Mouse (Mus musculus) ES-CJ7 (cell line): Measurements from ENCODE around the gene Vcpkmt.

Source experiments
- DNase-seq: peaks from one replicate; pipeline ENCODE4 v3.0.0; 2011; ENCODE audit warnings: low read depth, low spot score

Gene Vcpkmt

GRCm38 (mm10) chr12:69538362-69538950 is 44.4 kb downstream of the Vcpkmt start:
- no peak for DNase-seq

- no peak for DNase-seq
These were observed 45.0 kb downstream of the Vcpkmt start for GRCm38 (mm10) chr12:69537675-69538361.

DNA sequence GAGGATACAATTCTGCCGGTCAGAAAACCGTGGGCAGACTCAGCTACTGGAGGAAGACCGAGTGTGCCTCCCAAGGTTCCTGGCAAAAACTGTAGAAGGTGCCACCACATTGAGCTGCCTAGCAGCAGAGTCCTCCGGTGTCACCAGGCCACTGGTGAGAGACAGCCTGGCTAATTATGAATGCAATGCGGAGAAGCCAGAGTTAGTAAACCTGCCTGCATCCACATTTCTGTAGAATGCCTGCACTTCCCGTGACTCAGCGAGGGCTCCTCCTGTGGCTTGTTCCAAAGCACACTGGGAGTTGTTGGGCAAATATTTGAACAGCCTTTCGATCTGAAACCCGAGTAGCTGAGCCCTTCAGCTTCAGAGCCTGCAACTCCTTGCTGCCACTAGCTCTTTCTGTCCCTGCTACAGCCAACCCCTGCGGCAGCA is 45.6 kb downstream of the Vcpkmt start:
- DNase-seq: no peak

- DNase-seq: no peak
These were observed 46.1 kb downstream of the Vcpkmt start for GRCm38 (mm10) chr12:69536616-69537242.

DNA sequence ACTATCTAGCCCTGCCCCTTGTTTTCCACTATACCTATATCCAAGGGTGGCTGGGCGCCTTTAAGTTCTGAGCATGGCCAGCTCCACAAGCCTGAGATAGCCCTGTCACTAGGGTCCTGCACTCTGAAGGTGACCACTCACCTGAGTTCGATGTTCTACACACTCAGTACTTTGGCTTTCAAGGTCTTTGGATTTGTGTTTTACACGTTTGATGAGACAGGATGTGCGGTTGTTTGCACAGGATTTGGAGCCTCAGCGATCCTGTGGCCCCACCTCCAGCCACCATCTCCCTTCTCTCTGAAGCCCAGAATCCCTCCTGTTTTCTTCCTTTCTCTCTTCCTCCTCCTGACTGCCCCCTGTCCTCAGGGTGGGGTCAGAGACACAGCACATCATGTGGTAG is 49.6 kb downstream of the Vcpkmt start:
- no peak for DNase-seq

- no peak for DNase-seq
These were observed 50.3 kb downstream of the Vcpkmt start for GRCm38 (mm10) chr12:69532530-69532929.

- DNase-seq: no peak
These were observed 50.7 kb downstream of the Vcpkmt start for GRCm38 (mm10) chr12:69532091-69532490.

DNA sequence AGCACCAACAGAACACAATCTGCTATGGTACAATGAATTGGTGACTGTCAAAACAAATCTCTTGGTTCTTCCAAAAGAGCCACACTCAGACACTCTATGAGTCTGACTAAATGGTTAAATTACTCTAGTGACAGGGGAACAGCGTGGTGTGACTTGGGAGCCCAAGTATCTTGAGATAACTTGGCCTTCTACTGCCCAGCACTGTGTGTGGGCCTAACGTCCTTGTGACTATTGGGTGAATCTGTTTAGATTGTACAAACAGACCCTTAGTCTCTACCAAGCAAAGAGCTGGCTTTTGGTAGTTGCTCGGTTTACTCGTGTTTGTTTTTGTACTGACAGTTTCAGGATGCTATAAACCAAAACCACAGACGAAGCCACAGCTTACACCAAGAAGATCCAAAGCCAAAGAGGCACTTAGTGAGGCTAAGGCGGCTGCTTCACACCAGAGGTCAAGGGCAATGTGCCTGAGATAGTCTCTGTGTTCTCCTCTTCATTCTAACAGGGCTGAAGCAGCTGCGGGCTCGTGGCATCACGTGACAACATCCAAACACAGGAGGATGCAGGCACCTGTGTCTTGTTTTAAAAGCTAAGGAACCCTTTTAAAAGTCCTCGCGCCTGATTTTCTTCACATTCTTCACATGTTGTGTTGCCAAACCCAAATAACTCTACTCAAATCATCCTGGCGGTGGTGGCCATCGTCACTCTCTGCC is 53.0 kb downstream of the Vcpkmt start:
- no peak for DNase-seq

DNA sequence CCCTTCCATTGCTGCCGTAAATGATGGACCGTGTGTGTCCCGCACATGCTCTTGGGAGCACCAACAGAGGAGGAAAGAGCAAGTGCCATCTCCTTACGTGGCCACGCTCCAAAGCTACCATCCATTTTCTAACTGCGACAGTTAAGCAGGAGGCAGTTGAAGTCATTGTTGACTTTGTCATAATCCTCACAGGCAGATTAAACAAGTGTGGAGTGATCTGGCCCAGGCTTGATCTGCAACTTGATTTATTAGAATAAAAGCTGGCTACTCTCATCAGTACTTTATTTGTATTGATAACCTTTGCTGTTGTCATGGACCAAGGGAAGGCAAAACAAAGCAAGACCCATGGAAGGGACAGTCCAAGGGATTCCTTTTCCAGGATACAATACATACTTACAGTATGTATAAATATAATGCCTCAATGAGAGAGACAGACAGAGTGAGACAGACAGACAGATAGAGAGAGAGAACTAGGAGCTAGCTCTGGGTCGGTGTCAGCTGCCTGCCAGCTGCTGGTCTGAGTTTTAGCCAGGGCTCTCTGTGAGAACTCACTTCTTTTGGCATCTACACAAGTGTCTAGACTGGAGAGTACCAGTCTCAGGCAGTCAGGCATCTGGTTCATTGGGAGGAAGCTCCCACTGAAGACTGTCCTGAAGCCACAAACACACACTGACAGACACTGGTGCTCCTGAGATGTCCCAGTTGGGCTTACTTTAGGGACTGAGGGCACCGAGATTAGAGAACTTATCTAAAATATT is 54.4 kb downstream of the Vcpkmt start:
- DNase-seq: no peak
